Mouse (Mus musculus): Measurements from ENCODE around the gene Dpep3.

DNA sequence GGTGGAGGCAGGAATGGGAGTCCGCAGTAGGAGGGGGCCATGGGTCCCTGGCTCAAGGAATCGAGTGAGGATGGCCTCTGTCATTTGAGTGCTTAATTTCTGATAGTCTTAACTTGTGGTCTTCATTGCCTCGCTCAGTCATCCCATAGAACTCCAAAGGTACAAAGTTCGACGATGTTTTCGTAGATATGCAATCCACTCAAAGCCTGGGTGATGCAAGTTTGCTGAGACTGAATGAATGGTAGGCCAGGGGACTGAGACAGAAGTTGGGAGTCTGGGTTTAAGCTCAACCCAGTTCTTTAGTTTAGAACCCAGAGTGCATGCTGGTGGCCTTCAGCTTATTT lies 32.4 kb upstream of the Dpep3 start, which contains the start of gene Ddx28:
- TF ChIP-seq POLR2A (IDR thresholded peaks at IDR 0.05; ENCODE audit: insufficient read depth, low read depth, low read length) (no peak), EP300 (IDR thresholded peaks at IDR 0.05; ENCODE audit: insufficient read depth, low read depth, low read length) (no peak)
